In genomic region chr3:138740843-138741540, GRCm38 (mm10) we compare ENCODE assay signal across 8 mouse cellular contexts. TPM values are rescaled to one million over a fixed set of nuclear protein-coding genes. Genes with fewer than 3 reads are reported as not detected.
DNase-seq lines count a peak whose midpoint lies in the region; ATAC-seq and TF ChIP-seq lines count a peak whose summit lies in the region.

No protein-coding gene starts in this region.

- no peak overlapping the region for H3K27ac ChIP-seq in heart, embryonic 12.5 days (ENCODE audit: poor library complexity, severe bottlenecking)
- no peak overlapping the region for H3K27ac ChIP-seq in ES-Bruce4 (ENCODE audit: insufficient read depth, low read length)
- H3K27ac ChIP-seq in hindbrain, embryonic 10.5 days, result peak overlapping the region; percentile 96
- H3K27ac ChIP-seq in midbrain, embryonic 13.5 days, result peak overlapping the region; percentile 95

- peak overlapping the region; percentile 93 for H3K4me2 ChIP-seq in heart, embryonic 12.5 days
- H3K4me2 ChIP-seq in midbrain, embryonic 13.5 days (replicated peaks), result peak overlapping the region; percentile 78

- WGBS in heart, embryonic 12.5 days, result 60% methylated on average over 8 of the region's 8 CpGs
- WGBS in hindbrain, embryonic 10.5 days, result 72% methylated on average over 8 of the region's 8 CpGs
- 73% methylated on average over 8 of the region's 8 CpGs for WGBS in midbrain, embryonic 13.5 days

- H3K36me3 ChIP-seq in heart, embryonic 12.5 days, result no peaks in the 10 kb centered on the region
- no peaks in the 10 kb centered on the region for H3K36me3 ChIP-seq in ES-Bruce4 (ENCODE audit: control insufficient read depth, insufficient read depth, low read length, poor library complexity, severe bottlenecking)
- H3K36me3 ChIP-seq in hindbrain, embryonic 10.5 days, result no peaks in the 10 kb centered on the region
- no peaks in the 10 kb centered on the region for H3K36me3 ChIP-seq in midbrain, embryonic 13.5 days

- H3K27me3 ChIP-seq in heart, embryonic 12.5 days (replicated peaks), result peaks cover 13% of the 10 kb centered on the region
- H3K27me3 ChIP-seq in ES-Bruce4 (ENCODE audit: control insufficient read depth, insufficient read depth, low read length, poor library complexity, severe bottlenecking), result peaks cover 6% of the 10 kb centered on the region; the same call in 1 of the 2 replicates
- peaks cover 18% of the 10 kb centered on the region for H3K27me3 ChIP-seq in hindbrain, embryonic 10.5 days (ENCODE audit: insufficient read depth, poor library complexity, severe bottlenecking)
- peaks cover 8% of the 10 kb centered on the region; the same call in 1 of the 2 replicates for H3K27me3 ChIP-seq in midbrain, embryonic 13.5 days

- H3K4me3 ChIP-seq in heart, embryonic 12.5 days, result peak overlapping the region; percentile 83
- 0 out of 2 replicates have a peak overlapping the region, but pooled peaks have one; percentile 91 for H3K4me3 ChIP-seq in ES-Bruce4 (ENCODE audit: low read depth, low read length)
- H3K4me3 ChIP-seq in hindbrain, embryonic 10.5 days, result peak overlapping the region; percentile 81
- H3K4me3 ChIP-seq in midbrain, embryonic 13.5 days (replicated peaks), result peak overlapping the region; percentile 89

- no peak for DNase-seq in heart, postnatal 36 days
- DNase-seq in hindbrain, embryonic 10.5 days (ENCODE audit: low spot score), result peak; percentile 8
- no peak for DNase-seq in gastrocnemius, postnatal 25 days
- no peak for DNase-seq in layer of hippocampus, postnatal 36 days

- no peak for TF ChIP-seq CTCF in ES-Bruce4 (IDR thresholded peaks at IDR 0.05; ENCODE audit: low read depth, low read length)

- TF ChIP-seq POLR2A in ES-Bruce4 (IDR thresholded peaks at IDR 0.05; ENCODE audit: insufficient read depth, low read length), result no peak

- intact Hi-C loops in heart, postnatal 36 days (cut with DNase I), result loop anchor here (5.0 kb wide), 2 partner anchors 66 to 214 kb away; partner anchors contain the start of gene Eif4e

- peaks cover 27% of the 10 kb centered on the region for H3K4me1 ChIP-seq in heart, embryonic 12.5 days (replicated peaks)
- H3K4me1 ChIP-seq in ES-Bruce4 (ENCODE audit: control insufficient read depth, insufficient read depth, low read length), result peaks cover 2% of the 10 kb centered on the region
- peaks cover 40% of the 10 kb centered on the region for H3K4me1 ChIP-seq in hindbrain, embryonic 10.5 days (replicated peaks)
- H3K4me1 ChIP-seq in midbrain, embryonic 13.5 days (replicated peaks), result peaks cover 32% of the 10 kb centered on the region

- H3K9me3 ChIP-seq in heart, embryonic 12.5 days (replicated peaks), result no peaks in the 10 kb centered on the region
- no peaks in the 10 kb centered on the region for H3K9me3 ChIP-seq in ES-Bruce4 (replicated peaks; ENCODE audit: control insufficient read depth, insufficient read depth, low read length, poor library complexity, severe bottlenecking)
- H3K9me3 ChIP-seq in hindbrain, embryonic 10.5 days, result no peaks in the 10 kb centered on the region
- H3K9me3 ChIP-seq in midbrain, embryonic 13.5 days, result no peaks in the 10 kb centered on the region

- no peak overlapping the region for H3K9ac ChIP-seq in heart, embryonic 12.5 days
- H3K9ac ChIP-seq in ES-Bruce4 (ENCODE audit: low read depth, poor library complexity, severe bottlenecking), result no peak overlapping the region
- peak overlapping the region; percentile 95 for H3K9ac ChIP-seq in midbrain, embryonic 13.5 days (replicated peaks)

- TF ChIP-seq EP300 in ES-Bruce4 (IDR thresholded peaks at IDR 0.05; ENCODE audit: insufficient read depth, low read depth, low read length), result no peak

- ATAC-seq in heart, embryonic 12.5 days (ENCODE audit: insufficient number of reproducible peaks, low FRiP score), result no peak
- ATAC-seq in midbrain, embryonic 13.5 days, result no peak
- no peak for ATAC-seq in activated CD4-positive, CD25-positive, alpha-beta regulatory T cell, adult 4 months

RNA-seq across cellular contexts. Expression of gene Tspan5, which starts 1.0 kb away (rescaled TPM):
- 18.9 and 19.0 TPM in 2 replicates for polyA plus RNA-seq in heart, embryonic 12.5 days (2016; fragmentation: Nextera tagmentation; extraction: Ambion mirVana)
- total RNA-seq in heart, postnatal 36 days (2021), result 1 to 10 TPM; 7.3 to 8.6 TPM
- 22.2 and 24.3 TPM in 2 replicates for polyA plus RNA-seq in ES-Bruce4 (2011; ENCODE audit: insufficient read depth, insufficient read length, low read depth, missing spikeins)
- 33.0 and 46.4 TPM in 2 replicates for polyA plus RNA-seq in hindbrain, embryonic 10.5 days (2016; fragmentation: Nextera tagmentation; extraction: Ambion mirVana)
- 75.5 and 79.1 TPM in 2 replicates for polyA plus RNA-seq in midbrain, embryonic 13.5 days (2015; fragmentation: Nextera tagmentation; extraction: Ambion mirVana)
- polyA plus RNA-seq in activated CD4-positive, CD25-positive, alpha-beta regulatory T cell, adult 4 months (2017; shearing (Covaris generic)), result 1 to 10 TPM; 5.3 to 7.3 TPM
- total RNA-seq in gastrocnemius, postnatal 25 days (2021), result 1 to 10 TPM; 4.9 to 6.6 TPM
- 100 to 1,000 TPM; 208 to 210 TPM for total RNA-seq in layer of hippocampus, postnatal 36 days (2021)

Comparison
In these comparisons a context has a peak if more than half of its experiments do, and no peak if none do; other contexts are left out.
1. H3K27ac ChIP-seq: peak in hindbrain, embryonic 10.5 days (single experiment) and midbrain, embryonic 13.5 days (single experiment); none in heart, embryonic 12.5 days (single experiment) and ES-Bruce4 (single experiment).
2. Peak in every context shown above with its lines, with median percentiles within 50 percentile points of each other: H3K4me3 ChIP-seq.